Mouse (Mus musculus) layer of hippocampus, adult 9-10 months (tissue): ENCODE results near the gene Stard10.

ENCODE experiments used
- DNase-seq: peaks from one replicate; pipeline ENCODE4 v3.0.0; 2022; ENCODE audit warnings: low spot score

The Stard10 gene

DNA sequence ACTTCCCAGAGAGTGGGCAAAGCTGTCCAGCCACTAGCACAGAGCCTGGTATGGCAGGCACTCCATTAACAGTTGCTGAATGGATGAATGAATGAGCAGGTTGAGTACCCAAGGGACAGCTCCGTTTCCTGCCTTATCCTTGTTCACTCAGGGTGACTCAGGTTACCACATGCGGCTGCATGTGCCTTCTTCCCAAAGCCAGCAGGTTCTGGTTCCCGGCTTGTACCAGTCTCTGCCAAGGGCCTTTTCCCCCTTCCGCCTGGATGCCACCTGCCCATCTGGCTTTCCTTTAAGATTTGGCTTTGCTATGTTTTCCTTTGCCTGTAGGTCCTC lies 13.9 kb downstream of the Stard10 start:
- no peak for DNase-seq

- DNase-seq = no peak
These were observed 15.4 kb downstream of the Stard10 start for GRCm38 (mm10) chr7:101332045-101332831.

DNA sequence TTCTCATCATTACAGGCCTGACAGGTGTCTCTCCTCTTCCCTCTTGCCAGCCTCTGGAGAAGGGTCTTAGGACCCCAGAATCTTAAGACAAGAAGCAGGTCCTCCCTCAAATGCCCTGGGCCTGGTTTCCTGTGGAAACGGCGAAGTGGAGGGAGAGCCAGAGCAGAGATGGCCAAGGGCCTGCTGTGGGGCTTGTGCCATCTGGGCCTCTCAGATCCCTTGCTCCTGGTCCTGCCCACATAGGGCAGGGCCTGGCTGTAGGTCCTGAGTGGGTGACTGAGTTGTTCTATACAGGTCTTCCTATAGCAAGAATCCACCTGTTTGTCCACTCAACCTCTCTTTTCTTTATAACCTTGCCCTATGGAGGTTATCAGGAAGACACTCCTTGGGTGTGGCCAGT lies 18.3 kb downstream of the Stard10 start:
- no peak for DNase-seq

DNA sequence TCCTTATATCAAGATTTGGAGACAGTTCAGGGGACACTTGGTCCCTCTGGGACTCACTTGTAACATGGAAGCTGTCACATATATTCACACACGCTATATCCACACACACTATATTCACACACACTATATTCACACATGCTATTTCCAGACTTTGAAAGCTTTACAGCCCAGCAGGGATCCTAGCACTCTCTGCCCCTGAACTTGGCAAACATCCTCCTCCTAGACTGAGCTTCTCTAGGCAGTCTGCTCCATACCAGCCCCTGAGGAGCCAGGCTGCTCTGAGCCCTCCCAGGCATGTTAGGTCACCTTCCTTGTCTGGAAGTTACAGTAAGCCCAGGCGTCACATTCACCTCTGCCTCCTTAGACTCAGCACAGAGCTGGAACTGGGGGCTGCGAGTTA lies 19.8 kb downstream of the Stard10 start:
- no peak for DNase-seq

GRCm38 (mm10) chr7:101337401-101337800 lies 20.5 kb downstream of the Stard10 start:
- no peak for DNase-seq

- no peak for DNase-seq
These were observed 24.5 kb downstream of the Stard10 start for GRCm38 (mm10) chr7:101341405-101341804.

- DNase-seq = no peak
These were observed 26.2 kb downstream of the Stard10 start for GRCm38 (mm10) chr7:101343135-101343534.

DNA sequence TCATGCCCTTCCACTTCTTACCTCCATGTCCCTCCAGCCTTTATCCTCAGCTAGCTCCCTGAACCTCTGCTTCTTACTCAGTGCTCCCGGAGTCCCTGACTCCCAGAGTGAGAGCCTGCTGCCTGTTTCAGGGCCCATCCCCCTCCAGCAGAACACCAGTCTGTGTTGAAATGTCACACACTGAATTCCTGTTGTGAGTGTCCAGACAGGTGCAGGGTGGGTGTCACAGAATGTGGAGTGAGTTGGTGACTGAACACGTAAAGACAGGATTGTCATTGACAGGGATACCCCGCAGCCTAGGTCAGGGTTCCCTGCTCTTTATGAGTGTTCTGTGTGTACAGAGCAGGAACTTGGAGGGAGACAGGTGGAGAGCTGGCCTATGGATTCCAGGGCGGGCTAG lies 28.0 kb downstream of the Stard10 start:
- DNase-seq = no peak

- no peak for DNase-seq
These were observed 30.1 kb downstream of the Stard10 start for GRCm38 (mm10) chr7:101346991-101347390.

DNA sequence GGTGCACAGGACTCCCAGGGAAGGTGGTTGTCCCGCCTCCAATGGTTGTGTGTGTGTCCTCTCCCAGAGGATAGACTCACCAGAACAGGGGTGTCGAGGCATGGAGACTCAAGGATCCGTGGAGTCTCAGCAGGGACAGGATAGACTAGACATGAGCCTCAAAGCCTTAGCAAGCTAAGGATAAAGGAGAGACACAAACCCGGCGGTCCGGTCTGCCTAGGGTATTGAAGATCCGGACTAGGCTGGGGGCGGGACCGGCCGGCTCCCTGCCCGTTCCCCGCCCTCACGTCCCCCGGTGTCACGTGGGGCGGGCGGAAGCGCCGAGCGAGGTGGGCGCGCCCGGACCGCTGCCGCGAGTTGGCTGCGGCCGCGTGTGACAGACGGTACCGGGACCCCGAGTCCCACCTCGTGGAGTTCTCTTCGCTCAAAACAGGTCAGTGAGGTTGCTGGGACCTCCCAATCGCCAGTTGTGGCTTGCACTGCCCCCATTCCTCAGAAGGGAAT lies 30.9 kb downstream of the Stard10 start, which contains the start of gene Arap1:
TSS of gene Arap1 (plus strand) at position 301 of the 504 bp plus-strand sequence.
- no peak for DNase-seq

DNA sequence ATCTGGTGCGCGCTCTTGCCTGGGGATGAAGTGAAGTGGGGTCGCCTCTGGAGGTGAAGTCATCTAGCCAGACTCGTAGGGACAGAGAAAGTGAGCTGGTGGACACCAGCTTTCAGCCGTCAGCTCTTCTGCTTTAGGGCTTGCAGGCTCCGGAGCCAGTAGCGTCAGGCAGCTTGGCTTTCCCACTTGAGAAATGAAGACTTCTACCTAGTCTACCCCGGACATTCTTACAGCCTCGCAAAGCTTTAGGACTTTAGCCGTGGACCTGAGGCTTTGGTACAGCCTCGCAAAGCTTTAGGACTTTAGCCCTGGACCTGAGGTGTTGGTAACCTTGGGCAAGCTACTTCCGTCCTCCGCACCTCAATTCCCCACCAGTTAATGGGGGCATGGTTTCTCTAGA lies 31.4 kb downstream of the Stard10 start:
- no peak for DNase-seq

- peak; percentile 21 for DNase-seq
These were observed 33.0 kb downstream of the Stard10 start for GRCm38 (mm10) chr7:101349861-101350260.

- DNase-seq = no peak
These were observed 35.5 kb downstream of the Stard10 start for GRCm38 (mm10) chr7:101352404-101352803.

GRCm38 (mm10) chr7:101354423-101354822 lies 37.5 kb downstream of the Stard10 start:
- no peak for DNase-seq

DNA sequence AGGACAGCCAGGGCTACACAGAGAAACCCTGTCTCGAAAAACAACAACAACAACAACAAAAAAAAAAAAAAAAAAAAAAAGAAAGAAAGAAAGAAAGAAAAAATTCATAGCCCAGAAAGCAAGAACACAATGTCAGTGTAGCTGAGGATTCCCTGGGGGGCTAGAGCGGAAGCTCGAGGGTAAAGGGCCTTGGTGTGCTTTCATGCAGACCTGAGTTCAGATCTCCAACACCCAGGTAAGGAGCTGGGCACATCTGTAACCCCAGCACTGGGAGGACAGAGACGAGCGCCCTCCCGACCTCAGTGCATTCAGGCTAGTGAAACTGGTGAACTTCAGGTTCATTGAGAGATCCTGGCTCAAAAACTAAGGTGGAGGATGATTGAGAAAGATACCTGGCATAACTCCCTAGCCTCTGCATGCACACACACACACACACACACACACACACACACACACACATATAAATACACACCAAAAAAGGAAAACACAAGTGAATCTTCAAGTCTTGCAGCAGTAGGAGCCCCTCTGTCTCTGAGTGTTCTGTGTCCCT lies 38.7 kb downstream of the Stard10 start:
- DNase-seq = no peak

GRCm38 (mm10) chr7:101356868-101357267 lies 40.0 kb downstream of the Stard10 start:
- DNase-seq = no peak

GRCm38 (mm10) chr7:101360406-101360805 lies 43.5 kb downstream of the Stard10 start:
- no peak for DNase-seq

GRCm38 (mm10) chr7:101361021-101361420 lies 44.1 kb downstream of the Stard10 start:
- no peak for DNase-seq

DNA sequence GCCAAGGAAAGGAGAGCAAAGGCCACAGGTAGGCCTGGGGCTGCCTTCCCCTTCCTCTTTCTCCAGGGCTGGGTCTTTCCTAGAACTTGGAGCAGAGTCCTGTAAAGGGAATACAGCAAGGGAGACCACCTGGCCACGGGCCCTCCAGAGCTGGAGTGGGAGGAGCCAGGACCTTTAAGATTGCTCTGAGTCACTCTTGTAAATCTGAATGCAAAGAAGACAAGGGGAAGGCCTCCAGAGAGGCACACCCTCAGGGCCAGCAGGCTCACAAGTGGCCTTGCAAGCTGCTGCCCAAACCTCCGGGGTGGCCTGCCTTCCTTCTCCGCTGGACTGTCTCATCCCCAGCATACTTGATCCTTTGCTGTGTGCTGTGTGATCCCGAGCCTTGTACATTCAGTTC lies 44.9 kb downstream of the Stard10 start:
- no peak for DNase-seq

GRCm38 (mm10) chr7:101362791-101363191 lies 45.9 kb downstream of the Stard10 start:
- DNase-seq = no peak

DNA sequence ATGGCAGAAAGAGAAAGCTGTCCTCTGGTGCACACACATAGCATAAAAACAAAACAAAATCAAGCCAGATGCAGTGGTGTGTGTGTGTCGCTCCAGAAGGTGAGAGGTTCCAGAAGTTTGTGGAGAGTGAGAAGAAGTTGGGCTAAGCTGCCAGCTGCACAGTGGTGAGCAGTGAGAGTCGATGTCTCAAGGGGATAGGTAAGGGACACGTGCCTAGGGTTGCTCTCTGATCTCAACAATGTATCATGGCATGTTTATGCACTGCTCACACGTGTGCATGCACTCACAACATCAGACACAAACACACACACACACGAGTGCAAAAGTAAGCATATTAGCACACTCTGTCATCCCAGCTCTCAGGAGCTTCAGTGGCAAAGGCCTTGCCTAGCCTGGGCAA lies 47.0 kb downstream of the Stard10 start:
- no peak for DNase-seq

DNA sequence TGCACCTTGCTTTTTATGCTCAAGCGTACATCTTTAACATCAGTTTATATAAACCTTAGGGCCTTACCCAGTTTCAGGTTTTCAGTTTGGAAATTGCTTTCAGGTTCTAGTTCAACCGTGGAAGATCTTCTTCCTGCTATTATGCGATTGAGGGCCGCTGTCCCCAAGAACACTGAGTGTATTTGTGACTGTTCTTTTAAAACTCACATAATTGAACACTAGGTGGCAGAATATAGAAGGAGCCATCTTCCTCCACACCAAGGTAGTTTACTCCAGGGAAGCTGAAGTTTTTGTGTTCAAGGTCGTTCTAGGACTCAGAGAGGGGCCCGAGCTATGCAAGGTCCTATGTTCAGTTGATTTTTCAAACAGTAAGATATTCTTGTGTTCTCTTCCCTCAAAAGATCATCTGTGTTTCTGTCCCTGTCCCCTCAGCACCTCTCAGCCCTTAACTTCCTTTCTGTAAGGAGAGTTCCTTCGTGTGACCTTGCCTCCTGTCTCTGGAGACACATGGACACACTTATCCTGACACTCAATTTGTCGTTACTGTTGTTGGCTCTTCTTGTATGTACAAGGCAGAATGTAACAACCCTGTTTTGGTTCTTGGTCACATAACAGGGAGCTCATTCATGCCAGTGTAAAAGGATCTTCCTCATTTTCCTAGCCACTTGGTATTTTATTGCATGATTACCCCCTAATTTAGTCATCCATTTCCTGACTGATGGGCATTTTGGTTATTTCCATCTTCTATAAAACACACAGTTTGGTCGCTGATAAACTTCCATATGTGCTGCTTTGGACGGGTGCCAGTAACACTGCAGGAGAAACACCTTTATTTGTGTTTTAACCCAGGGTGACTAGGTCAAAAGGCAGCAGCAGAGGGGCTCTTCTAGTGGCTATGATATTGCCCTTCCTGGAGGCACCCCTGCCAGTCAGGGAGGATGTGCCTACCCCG lies 51.3 kb downstream of the Stard10 start:
- no peak for DNase-seq

- DNase-seq = no peak
These were observed 52.8 kb downstream of the Stard10 start for GRCm38 (mm10) chr7:101369666-101370065.
